Mouse (Mus musculus) c-Kit-positive CD71-positive TER-119-positive erythroid progenitor cells, embryonic 14.5 days (primary cell): Measurements from ENCODE around the gene Olfr1223.
"Not testable (repeated sequence)": the region's sequence is repeated elsewhere in the genome, so short reads cannot be mapped to it uniquely, and the experiment has no call there.

Source experiments
- DNase-seq: peaks from one replicate; pipeline ENCODE4 v3.0.0-alpha.2; 2013; ENCODE audit warnings: low spot score

Olfr1223 gene

GRCm38 (mm10) chr2:89151460-89151859 is at the start of gene Olfr1223:
Gene Olfr1223 (minus strand): TSS chr2:89151560.
- no peak for DNase-seq

GRCm38 (mm10) chr2:89199948-89200347 is 48.6 kb upstream of the Olfr1223 start, which contains the start of gene Olfr1226:
Gene Olfr1226 (minus strand): TSS chr2:89200048.
- DNase-seq, result no peak

GRCm38 (mm10) chr2:89196325-89196982 is 45.1 kb upstream of the Olfr1223 start:
- no peak for DNase-seq

- DNase-seq, result no peak
Measured at GRCm38 (mm10) chr2:89174569-89174968, 23.2 kb upstream of the Olfr1223 start, which contains the start of gene Olfr1225. Gene Olfr1225 (minus strand): TSS chr2:89174669.

- DNase-seq, result not testable (repeated sequence)
Measured at GRCm38 (mm10) chr2:89164711-89165110, 13.4 kb upstream of the Olfr1223 start.

- not testable (repeated sequence) for DNase-seq
Measured at GRCm38 (mm10) chr2:89163991-89164390, 12.6 kb upstream of the Olfr1223 start, which contains the start of gene Olfr1224-ps1. Gene Olfr1224-ps1 (minus strand): TSS chr2:89164091.

GRCm38 (mm10) chr2:89132954-89133353 is 18.4 kb downstream of the Olfr1223 start, which contains the start of gene Olfr1222:
Gene Olfr1222 (minus strand): TSS chr2:89133054.
- DNase-seq, result no peak

- DNase-seq, result no peak
Measured at GRCm38 (mm10) chr2:89117183-89117582, 34.2 kb downstream of the Olfr1223 start, which contains the start of gene Olfr1221. Gene Olfr1221 (minus strand): TSS chr2:89117283.

- DNase-seq, result no peak
Measured at GRCm38 (mm10) chr2:89106735-89107134, 44.6 kb downstream of the Olfr1223 start, which contains the start of gene Olfr1220. Gene Olfr1220 (minus strand): TSS chr2:89106835.

GRCm38 (mm10) chr2:89105651-89106050 is 45.7 kb downstream of the Olfr1223 start:
- DNase-seq, result no peak

- no peak for DNase-seq
Measured at GRCm38 (mm10) chr2:89093848-89094247, 57.5 kb downstream of the Olfr1223 start.
